Mouse (Mus musculus): Measurements from ENCODE around the gene Rps13. TPM values are rescaled to one million over a fixed set of nuclear protein-coding genes. Genes with fewer than 3 reads are reported as not detected.
"Not testable (repeated sequence)": the region's sequence is repeated elsewhere in the genome, so short reads cannot be mapped to it uniquely, and the experiment has no call there.

Gene Rps13
- 732 and 837 TPM in 2 replicates for polyA plus RNA-seq (2015; fragmentation: Nextera tagmentation; extraction: Ambion mirVana)

- peaks cover 24% of the 10 kb centered on the region for H3K4me1 ChIP-seq
- peak within 1 kb of the TSS; percentile 67 for H3K4me2 ChIP-seq
- H3K27me3 ChIP-seq, result no peaks in the 10 kb centered on the region
- H3K27ac ChIP-seq, result peak within 1 kb of the TSS; percentile 83
- H3K9ac ChIP-seq, result peak within 1 kb of the TSS; percentile 97
- peak; percentile 99 for ATAC-seq (ENCODE audit: borderline replicate concordance, extremely low read depth, low FRiP score, low TSS enrichment)
- no peaks in the 10 kb centered on the region for H3K9me3 ChIP-seq
- peaks cover 36% of the 10 kb centered on the region for H3K36me3 ChIP-seq
- H3K4me3 ChIP-seq, result peak within 1 kb of the TSS; percentile 82
- under 1% methylated on average over 78 of the region's 78 CpGs for WGBS
These were observed at the start of gene Rps13 for GRCm38 (mm10) chr7:116333713-116334668. Rps13 (minus strand) TSS chr7:116334195.

GRCm38 (mm10) chr7:116379181-116379580 is 45.2 kb upstream of the Rps13 start:
- not testable (repeated sequence) for H3K27ac ChIP-seq; ATAC-seq (ENCODE audit: borderline replicate concordance, extremely low read depth, low FRiP score, low TSS enrichment); H3K27me3 ChIP-seq; H3K4me1 ChIP-seq; H3K4me3 ChIP-seq; H3K9me3 ChIP-seq; H3K4me2 ChIP-seq; H3K9ac ChIP-seq
- WGBS, result 92% methylated on average over 6 of the region's 6 CpGs
- H3K36me3 ChIP-seq, result peaks cover 24% of the 10 kb centered on the region; the same call in 1 of the 2 replicates

- Histone ChIP-seq H3K9me3 (no peaks in the 10 kb centered on the region), H3K36me3 (peaks cover 23% of the 10 kb centered on the region; the same call in 1 of the 2 replicates), H3K27me3 (no peaks in the 10 kb centered on the region), H3K27ac (no peak overlapping the region), H3K4me3 (no peak overlapping the region), H3K9ac (no peak overlapping the region), H3K4me1 (no peaks in the 10 kb centered on the region), H3K4me2 (no peak overlapping the region)
- ATAC-seq (ENCODE audit: borderline replicate concordance, extremely low read depth, low FRiP score, low TSS enrichment), result no peak
- WGBS, result 77% methylated on average over 1 of the region's 1 CpGs
These were observed 40.3 kb upstream of the Rps13 start for GRCm38 (mm10) chr7:116374284-116374683.

- no peaks in the 10 kb centered on the region for H3K27me3 ChIP-seq
- WGBS, result 24% methylated on average over 1 of the region's 1 CpGs
- H3K27ac ChIP-seq, result no peak overlapping the region
- peaks cover 30% of the 10 kb centered on the region for H3K36me3 ChIP-seq
- no peak overlapping the region for H3K4me3 ChIP-seq
- no peak overlapping the region for H3K9ac ChIP-seq
- no peak overlapping the region for H3K4me2 ChIP-seq
- H3K4me1 ChIP-seq, result peaks cover 24% of the 10 kb centered on the region
- no peaks in the 10 kb centered on the region for H3K9me3 ChIP-seq
- ATAC-seq (ENCODE audit: borderline replicate concordance, extremely low read depth, low FRiP score, low TSS enrichment), result no peak
These were observed 2.2 kb upstream of the Rps13 start for GRCm38 (mm10) chr7:116336226-116336625.

GRCm38 (mm10) chr7:116335133-116335532 is 1.1 kb upstream of the Rps13 start:
- no peak for ATAC-seq (ENCODE audit: borderline replicate concordance, extremely low read depth, low FRiP score, low TSS enrichment)
- Histone ChIP-seq H3K9ac (peak overlapping the region; percentile 69; the same call in 1 of the 2 replicates), H3K27ac (no peak overlapping the region), H3K9me3 (no peaks in the 10 kb centered on the region), H3K36me3 (peaks cover 35% of the 10 kb centered on the region), H3K4me2 (peak overlapping the region; percentile 67), H3K4me1 (peaks cover 24% of the 10 kb centered on the region), H3K27me3 (no peaks in the 10 kb centered on the region), H3K4me3 (peak overlapping the region; percentile 82)
- 52% methylated on average over 6 of the region's 6 CpGs for WGBS

GRCm38 (mm10) chr7:116334669-116335038 is 659 bp upstream of the Rps13 start:
- Histone ChIP-seq H3K36me3 (peaks cover 35% of the 10 kb centered on the region), H3K4me2 (peak overlapping the region; percentile 67), H3K4me1 (peaks cover 24% of the 10 kb centered on the region), H3K27me3 (no peaks in the 10 kb centered on the region), H3K9ac (peak overlapping the region; percentile 69), H3K9me3 (no peaks in the 10 kb centered on the region), H3K27ac (peak overlapping the region; percentile 69), H3K4me3 (peak overlapping the region; percentile 82)
- WGBS, result 13% methylated on average over 8 of the region's 8 CpGs
- no peak for ATAC-seq (ENCODE audit: borderline replicate concordance, extremely low read depth, low FRiP score, low TSS enrichment)

- peaks cover 38% of the 10 kb centered on the region for H3K36me3 ChIP-seq
- H3K4me2 ChIP-seq, result no peak overlapping the region
- no peak overlapping the region for H3K27ac ChIP-seq
- no peak for ATAC-seq (ENCODE audit: borderline replicate concordance, extremely low read depth, low FRiP score, low TSS enrichment)
- H3K4me1 ChIP-seq, result peaks cover 24% of the 10 kb centered on the region
- H3K9me3 ChIP-seq, result no peaks in the 10 kb centered on the region
- H3K4me3 ChIP-seq, result no peak overlapping the region
- H3K27me3 ChIP-seq, result no peaks in the 10 kb centered on the region
- WGBS, result 92% methylated on average over 2 of the region's 2 CpGs
- no peak overlapping the region for H3K9ac ChIP-seq
These were observed 2.7 kb downstream of the Rps13 start for GRCm38 (mm10) chr7:116331246-116331645.

- WGBS, result 86% methylated on average over 4 of the region's 4 CpGs
- no peak overlapping the region for H3K9ac ChIP-seq
- no peak overlapping the region for H3K27ac ChIP-seq
- H3K4me1 ChIP-seq, result peaks cover 16% of the 10 kb centered on the region
- no peaks in the 10 kb centered on the region for H3K27me3 ChIP-seq
- H3K36me3 ChIP-seq, result peaks cover 38% of the 10 kb centered on the region
- H3K4me2 ChIP-seq, result no peak overlapping the region
- ATAC-seq (ENCODE audit: borderline replicate concordance, extremely low read depth, low FRiP score, low TSS enrichment), result no peak
- no peak overlapping the region for H3K4me3 ChIP-seq
- no peaks in the 10 kb centered on the region for H3K9me3 ChIP-seq
These were observed 4.1 kb downstream of the Rps13 start for GRCm38 (mm10) chr7:116329858-116330257.

GRCm38 (mm10) chr7:116328777-116329176 is 5.2 kb downstream of the Rps13 start:
- no peak overlapping the region for H3K4me3 ChIP-seq
- H3K4me2 ChIP-seq, result no peak overlapping the region
- H3K27me3 ChIP-seq, result no peaks in the 10 kb centered on the region
- no peak overlapping the region for H3K27ac ChIP-seq
- H3K4me1 ChIP-seq, result peaks cover 15% of the 10 kb centered on the region
- H3K9me3 ChIP-seq, result no peaks in the 10 kb centered on the region
- ATAC-seq (ENCODE audit: borderline replicate concordance, extremely low read depth, low FRiP score, low TSS enrichment), result no peak
- WGBS, result 74% methylated on average over 7 of the region's 7 CpGs
- no peak overlapping the region for H3K9ac ChIP-seq
- peaks cover 38% of the 10 kb centered on the region for H3K36me3 ChIP-seq

- no peaks in the 10 kb centered on the region for H3K27me3 ChIP-seq
- no peak for ATAC-seq (ENCODE audit: borderline replicate concordance, extremely low read depth, low FRiP score, low TSS enrichment)
- H3K4me1 ChIP-seq, result peaks cover 15% of the 10 kb centered on the region
- WGBS, result 65% methylated on average over 5 of the region's 5 CpGs
- H3K36me3 ChIP-seq, result peaks cover 38% of the 10 kb centered on the region
- no peak overlapping the region for H3K27ac ChIP-seq
- no peak overlapping the region for H3K4me2 ChIP-seq
- no peak overlapping the region for H3K9ac ChIP-seq
- H3K4me3 ChIP-seq, result no peak overlapping the region
- H3K9me3 ChIP-seq, result no peaks in the 10 kb centered on the region
These were observed 6.1 kb downstream of the Rps13 start for GRCm38 (mm10) chr7:116327901-116328300.

- H3K9me3 ChIP-seq, result no peaks in the 10 kb centered on the region
- H3K27ac ChIP-seq, result no peak overlapping the region
- ATAC-seq (ENCODE audit: borderline replicate concordance, extremely low read depth, low FRiP score, low TSS enrichment), result peak; percentile 75; the same call in 1 of the 2 replicates
- H3K36me3 ChIP-seq, result no peaks in the 10 kb centered on the region
- H3K9ac ChIP-seq, result no peak overlapping the region
- H3K4me1 ChIP-seq, result peaks cover 2% of the 10 kb centered on the region; the same call in 1 of the 2 replicates
- H3K4me2 ChIP-seq, result peak overlapping the region; percentile 31; the same call in 1 of the 2 replicates
- H3K4me3 ChIP-seq, result no peak overlapping the region
- H3K27me3 ChIP-seq, result no peaks in the 10 kb centered on the region
- 25% methylated on average over 10 of the region's 10 CpGs for WGBS
These were observed 10.5 kb downstream of the Rps13 start for GRCm38 (mm10) chr7:116323331-116323964.

GRCm38 (mm10) chr7:116309456-116309855 is 24.5 kb downstream of the Rps13 start:
- Histone ChIP-seq H3K4me3 (no peak overlapping the region), H3K27me3 (peaks cover 18% of the 10 kb centered on the region; the same call in 1 of the 2 replicates), H3K9ac (peak overlapping the region; percentile 27; the same call in 1 of the 2 replicates), H3K27ac (0 out of 2 replicates have a peak overlapping the region, but pooled peaks have one; percentile 26), H3K9me3 (no peaks in the 10 kb centered on the region), H3K4me1 (peaks cover 23% of the 10 kb centered on the region), H3K4me2 (peak overlapping the region; percentile 95), H3K36me3 (no peaks in the 10 kb centered on the region)
- WGBS, result 5% methylated on average over 9 of the region's 9 CpGs
- ATAC-seq (ENCODE audit: borderline replicate concordance, extremely low read depth, low FRiP score, low TSS enrichment), result no peak

Data from lung, embryonic 15.5 days (tissue).